In the genomic region with DNA sequence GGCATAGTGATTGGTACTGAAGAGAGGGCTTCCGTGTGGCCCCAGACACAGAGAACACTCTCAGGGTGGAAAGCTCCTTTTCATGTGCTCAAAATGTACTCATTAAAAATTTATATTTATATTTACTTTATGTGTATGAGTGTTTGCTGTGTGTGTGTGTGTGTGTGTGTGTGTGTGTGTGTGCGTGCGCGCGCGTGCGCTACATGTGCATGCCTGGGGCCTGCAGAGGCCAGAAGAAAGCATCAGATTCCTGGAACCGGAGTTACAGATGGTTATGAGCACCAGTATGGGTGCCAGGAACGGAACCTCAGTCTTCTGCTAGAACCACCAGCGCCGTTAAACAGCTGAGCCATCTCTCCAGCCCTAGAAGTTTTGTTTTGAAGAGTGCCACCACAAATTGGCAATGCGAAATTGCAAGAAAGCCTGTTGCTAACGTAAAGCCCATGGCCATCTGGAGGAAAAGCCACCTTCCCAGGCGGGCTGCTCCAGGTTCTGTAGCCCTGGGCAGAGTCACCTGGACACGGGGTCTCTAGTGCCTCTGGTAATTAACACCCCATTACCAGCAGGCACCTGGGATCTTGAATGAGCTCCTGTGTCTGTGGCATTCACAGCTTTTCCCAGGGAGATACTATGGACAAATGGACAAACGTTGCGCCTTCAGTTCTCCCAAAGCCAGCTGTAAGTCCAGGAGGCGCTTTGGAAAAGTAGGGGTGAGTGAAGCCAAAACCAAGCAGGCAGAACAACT, we compare ENCODE assay signal across 13 mouse cellular contexts. TPM values are rescaled to one million over a fixed set of nuclear protein-coding genes. Genes with fewer than 3 reads are reported as not detected.
DNase-seq lines count a peak whose midpoint lies in the region; ATAC-seq lines count a peak whose summit lies in the region.
"Had no signal": no experiment of that assay in that cellular context is flagged by ENCODE, and none has a peak within 500 bp of the region (broad histone marks: within the 10 kb centered on the region; RNA-seq: fewer than 3 reads in every experiment).

No protein-coding gene starts in this region.

- peaks cover 11% of the 10 kb centered on the region for H3K4me1 ChIP-seq in heart, embryonic 15.5 days (replicated peaks)
- H3K4me1 ChIP-seq in limb, embryonic 11.5 days (ENCODE audit: control insufficient read depth, insufficient read depth, low read length): peaks cover 19% of the 10 kb centered on the region
- H3K4me1 ChIP-seq: midbrain, embryonic 12.5 days had no signal

- peak overlapping the region; percentile 39; the same call in 1 of the 2 replicates for H3K4me2 ChIP-seq in heart, embryonic 15.5 days
- H3K4me2 ChIP-seq in limb, embryonic 11.5 days (ENCODE audit: low read depth, severe bottlenecking): peak overlapping the region; percentile 35
- H3K4me2 ChIP-seq: midbrain, embryonic 12.5 days had no signal

- H3K9me3 ChIP-seq in heart, embryonic 15.5 days (replicated peaks): no peaks in the 10 kb centered on the region
- no peaks in the 10 kb centered on the region for H3K9me3 ChIP-seq in limb, embryonic 11.5 days (ENCODE audit: control insufficient read depth, low read length)
- H3K9me3 ChIP-seq: midbrain, embryonic 12.5 days had no signal

- intact Hi-C loops in heart, postnatal 10 days (cut with DNase I): no loop called here

- ATAC-seq in heart, embryonic 15.5 days (replicated peaks; ENCODE audit: insufficient number of reproducible peaks, insufficient read depth, low FRiP score, low read depth): no peak
- ATAC-seq in limb, embryonic 11.5 days (ENCODE audit: insufficient number of reproducible peaks, low FRiP score, low TSS enrichment, low read depth): no peak; the same call in 1 of the 2 replicates

- no peaks in the 10 kb centered on the region for H3K36me3 ChIP-seq in heart, embryonic 15.5 days
- no peaks in the 10 kb centered on the region for H3K36me3 ChIP-seq in limb, embryonic 11.5 days (ENCODE audit: control insufficient read depth, insufficient read depth, low read length)
- H3K36me3 ChIP-seq in macrophage (ENCODE audit: inconsistent target): no peaks in the 10 kb centered on the region
- H3K36me3 ChIP-seq: midbrain, embryonic 12.5 days had no signal

- H3K4me3 ChIP-seq in heart, embryonic 15.5 days: no peak overlapping the region
- H3K4me3 ChIP-seq in limb, embryonic 11.5 days (ENCODE audit: low read depth, low read length): no peak overlapping the region
- H3K4me3 ChIP-seq in macrophage (ENCODE audit: inconsistent target): no peak overlapping the region
- H3K4me3 ChIP-seq: midbrain, embryonic 12.5 days had no signal

- no peak overlapping the region for H3K9ac ChIP-seq in heart, embryonic 15.5 days
- H3K9ac ChIP-seq in limb, embryonic 11.5 days (ENCODE audit: low read length): no peak overlapping the region
- H3K9ac ChIP-seq: midbrain, embryonic 12.5 days had no signal

- H3K27ac ChIP-seq in heart, embryonic 15.5 days: peak overlapping the region; percentile 31; the same call in 1 of the 2 replicates
- peak overlapping the region; percentile 68 for H3K27ac ChIP-seq in limb, embryonic 11.5 days (replicated peaks; ENCODE audit: low read depth, low read length)
- H3K27ac ChIP-seq in macrophage: peak overlapping the region; percentile 68
- H3K27ac ChIP-seq: hindbrain, postnatal 0 days; midbrain, embryonic 12.5 days had no signal

- no peak for DNase-seq in heart, postnatal 10 days
- peak; percentile 24 for DNase-seq in retina, postnatal 1 day
- DNase-seq in retina, embryonic 14.5 days (ENCODE audit: low spot score): no peak
- no peak for DNase-seq in limb, embryonic 11.5 days (ENCODE audit: low spot score)
- DNase-seq in layer of hippocampus, adult 9-10 months (ENCODE audit: low spot score): no peak
- DNase-seq: adrenal gland, postnatal 36 days; cerebellum, adult 11-12 months; gastrocnemius, postnatal 10 days had no signal

- WGBS in heart, embryonic 15.5 days: 80% methylated on average over 18 of the region's 18 CpGs
- 59% methylated on average over 18 of the region's 18 CpGs for WGBS in limb, embryonic 11.5 days
- 68% methylated on average over 17 of the region's 18 CpGs for WGBS in macrophage (ENCODE audit: missing documents)

- no peaks in the 10 kb centered on the region for H3K27me3 ChIP-seq in heart, embryonic 15.5 days
- H3K27me3 ChIP-seq in limb, embryonic 11.5 days (ENCODE audit: control insufficient read depth, insufficient read depth, low read length): no peaks in the 10 kb centered on the region
- H3K27me3 ChIP-seq: midbrain, embryonic 12.5 days had no signal

- no peaks in the 10 kb centered on the region for H3K79me2 ChIP-seq in macrophage (ENCODE audit: inconsistent target)

RNA-seq across cellular contexts. Expression of gene Armc2, which starts 38.4 kb away (rescaled TPM):
- 2.3 and 2.4 TPM in 2 replicates for polyA plus RNA-seq in heart, embryonic 15.5 days (2015; fragmentation: Nextera tagmentation; extraction: Ambion mirVana)
- 1 to 10 TPM; 2.6 to 2.7 TPM for total RNA-seq in heart, postnatal 10 days (2021)
- 5.8 and 7.0 TPM in 2 replicates for polyA plus RNA-seq in limb, embryonic 11.5 days (2014; fragmentation: Nextera tagmentation; extraction: Ambion mirVana)
- total RNA-seq in macrophage (2018; cell fraction: chromatin; rRNA removed): 10 to 100 TPM in 2 of 26 experiments, 1 to 10 TPM in 18, under 1 TPM in 5, not detected in 1; 0.26 to 14.2 (median 2.8) TPM
- total RNA-seq in macrophage (2018; cell fraction: cytosol; rRNA removed): 10 to 100 TPM in 2 of 26 experiments, 1 to 10 TPM in 24; 1.3 to 11.4 (median 2.9) TPM
- total RNA-seq in macrophage (2018; cell fraction: nucleus; rRNA removed): 10 to 100 TPM in 4 of 26 experiments, 1 to 10 TPM in 21, under 1 TPM in 1; 0.92 to 13.0 (median 3.2) TPM
- 3.7 to 6.9 TPM (median 6.5 TPM) in 3 replicates for polyA plus RNA-seq in macrophage (2018)
- polyA plus RNA-seq: liver, adult 2 months had no signal
